Mouse (Mus musculus) MEL (cell line): ENCODE data around the gene Rpn2. TPM values are rescaled to one million over a fixed set of nuclear protein-coding genes. Genes with fewer than 3 reads are reported as not detected.

ENCODE experiments used
- DNase-seq: peaks from one replicate; pipeline ENCODE4 v3.0.0; 2011; ENCODE audit warnings: low read depth, low spot score
- H3K27ac ChIP-seq: 2 replicates; pipeline ENCODE4 v1.5.1; 2012; ENCODE audit warnings: low read depth, mild to moderate bottlenecking, control low read depth, low read length, moderate library complexity; ENCODE audit not compliant: control insufficient read depth
- H3K27me3 ChIP-seq, 2 experiments: fragments of 150-350 bp in 1 of 2; sonication (generic) in 1 of 2; 2 replicates each; pipeline ENCODE4 v1.6.1; 2012; ENCODE audit warnings: low read length in 2 of 2, mild to moderate bottlenecking in 2 of 2, improper control_type of control experiment in 1 of 2, moderate library complexity in 1 of 2; ENCODE audit not compliant: insufficient read depth in 2 of 2, control insufficient read depth in 1 of 2
- H3K36me3 ChIP-seq, 2 experiments: 2 replicates each; pipeline ENCODE4 v1.6.1; 2012 to 2014; ENCODE audit warnings: low read length in 2 of 2, improper control_type of control experiment in 1 of 2, inconsistent platforms in 1 of 2, mild to moderate bottlenecking in 1 of 2; ENCODE audit not compliant: insufficient read depth in 2 of 2, control insufficient read depth in 1 of 2
- H3K4me1 ChIP-seq, 2 experiments: fragments of 150-350 bp in 1 of 2; sonication (generic) in 1 of 2; 2 replicates each; pipeline ENCODE4 v1.6.1; 2012; ENCODE audit warnings: low read length in 2 of 2, improper control_type of control experiment in 1 of 2, mild to moderate bottlenecking in 1 of 2; ENCODE audit not compliant: insufficient read depth in 2 of 2, control insufficient read depth in 1 of 2
- H3K4me3 ChIP-seq, 2 experiments: fragments of 150-350 bp in 1 of 2; sonication (generic) in 1 of 2; 2 replicates each; pipeline ENCODE4 v1.5.1; 2012; ENCODE audit warnings: low read depth in 2 of 2, low read length in 2 of 2, mild to moderate bottlenecking in 2 of 2, moderate library complexity in 2 of 2, control low read depth in 1 of 2, improper control_type of control experiment in 1 of 2; ENCODE audit not compliant: control insufficient read depth in 1 of 2, insufficient read depth in 1 of 2
- H3K79me2 ChIP-seq: 2 replicates; pipeline ENCODE4 v1.6.1; 2012; ENCODE audit warnings: mild to moderate bottlenecking, low read length, moderate library complexity; ENCODE audit not compliant: control insufficient read depth, poor library complexity, insufficient read depth
- H3K9ac ChIP-seq: 2 replicates; pipeline ENCODE4 v1.6.1; 2012; ENCODE audit warnings: low read depth, mild to moderate bottlenecking, control low read depth, low read length, moderate library complexity; ENCODE audit not compliant: control insufficient read depth, poor library complexity, severe bottlenecking
- H3K9me3 ChIP-seq: fragments of 150-350 bp; sonication (generic); replicated peaks from 2 replicates; pipeline ENCODE4 v1.6.1; 2012; ENCODE audit warnings: mild to moderate bottlenecking, low read length, improper control_type of control experiment, moderate library complexity; ENCODE audit not compliant: insufficient read depth
- BHLHE40 ChIP-seq: IDR thresholded peaks from 2 replicates; pipeline ENCODE4 v1.6.1; 2012; ENCODE audit warnings: low read depth, mild to moderate bottlenecking, inconsistent platforms, low read length, improper control_type of control experiment, borderline replicate concordance
- CHD1 ChIP-seq: IDR thresholded peaks from 2 replicates; pipeline ENCODE4 v1.6.1; 2012; ENCODE audit warnings: low read depth, mild to moderate bottlenecking, inconsistent platforms, low read length, improper control_type of control experiment
- CHD2 ChIP-seq: IDR thresholded peaks from 2 replicates; pipeline ENCODE4 v1.6.1; 2011; ENCODE audit warnings: low read length, improper control_type of control experiment
- ELF1 ChIP-seq: IDR thresholded peaks from 2 replicates; pipeline ENCODE4 v1.6.1; 2014; ENCODE audit warnings: low read depth, mild to moderate bottlenecking, inconsistent platforms, low read length, improper control_type of control experiment, moderate library complexity
- ETS1 ChIP-seq: IDR thresholded peaks from 2 replicates; pipeline ENCODE4 v1.6.1; 2012; ENCODE audit warnings: low read depth, mild to moderate bottlenecking, inconsistent platforms, low read length, improper control_type of control experiment, moderate library complexity
- GATA1 ChIP-seq: IDR thresholded peaks from 2 replicates; pipeline ENCODE4 v1.6.1; 2011; ENCODE audit warnings: low read depth, low read length, improper control_type of control experiment
- JUND ChIP-seq: IDR thresholded peaks from 2 replicates; pipeline ENCODE4 v1.6.1; 2011; ENCODE audit warnings: low read depth, mild to moderate bottlenecking, improper control_type of control experiment, low read length
- KAT2A ChIP-seq: conservative IDR thresholded peaks from 2 replicates; pipeline ENCODE4 v1.6.1; 2012; ENCODE audit warnings: low read depth, low read length, improper control_type of control experiment, inconsistent platforms
- MAX ChIP-seq: IDR thresholded peaks from 2 replicates; pipeline ENCODE4 v1.6.1; 2011; ENCODE audit warnings: low read length, improper control_type of control experiment
- MEF2A ChIP-seq: IDR thresholded peaks from 2 replicates; pipeline ENCODE4 v1.6.1; 2014; ENCODE audit warnings: low read depth, mild to moderate bottlenecking, inconsistent platforms, low read length, improper control_type of control experiment; ENCODE audit not compliant: poor library complexity, insufficient replicate concordance, severe bottlenecking; ENCODE audit errors: extremely low read depth
- NRF1 ChIP-seq: IDR thresholded peaks from 2 replicates; pipeline ENCODE4 v1.6.1; 2014; ENCODE audit warnings: low read depth, mild to moderate bottlenecking, inconsistent platforms, low read length, improper control_type of control experiment, moderate library complexity; ENCODE audit not compliant: poor library complexity, insufficient read depth, severe bottlenecking
- POLR2A ChIP-seq, 2 experiments: IDR thresholded peaks; 2 replicates each; pipeline ENCODE4 v1.6.1; 2011 to 2012; ENCODE audit warnings: low read length in 2 of 2, mild to moderate bottlenecking in 2 of 2, control low read depth in 1 of 2, improper control_type of control experiment in 1 of 2, low read depth in 1 of 2, moderate library complexity in 1 of 2; ENCODE audit not compliant: control insufficient read depth in 1 of 2, insufficient read depth in 1 of 2, poor library complexity in 1 of 2
- POLR2AphosphoS2 ChIP-seq: IDR thresholded peaks from 2 replicates; pipeline ENCODE4 v1.6.1; 2011; ENCODE audit warnings: low read length, improper control_type of control experiment
- TBP ChIP-seq: IDR thresholded peaks from 2 replicates; pipeline ENCODE4 v1.8.0; 2011; ENCODE audit warnings: low read depth, low read length, improper control_type of control experiment
- USF1 ChIP-seq: IDR thresholded peaks from 2 replicates; pipeline ENCODE4 v1.6.1; 2014; ENCODE audit warnings: low read depth, mild to moderate bottlenecking, inconsistent platforms, low read length, improper control_type of control experiment, moderate library complexity
- ZMIZ1 ChIP-seq: IDR thresholded peaks from 2 replicates; pipeline ENCODE4 v1.6.1; 2012; ENCODE audit warnings: low read depth, mild to moderate bottlenecking, inconsistent platforms, low read length, improper control_type of control experiment, moderate library complexity
- ZNF384 ChIP-seq: IDR thresholded peaks from 2 replicates; pipeline ENCODE4 v1.6.1; 2012; ENCODE audit warnings: low read depth, mild to moderate bottlenecking, inconsistent platforms, low read length, improper control_type of control experiment
- polyA plus RNA-seq, 2 experiments: library from polyadenylated mRNA; stranded (reverse) in 1 of 2; unstranded in 1 of 2; fragments of >175 nt in 1 of 2; fragments of >200 nt in 1 of 2; gene quantifications; 2 replicates each; pipeline versions ENCODE4 v1.2.1 to v1.2.4; 2012; ENCODE audit warnings: low replicate concordance in 2 of 2, low read depth in 1 of 2; ENCODE audit not compliant: insufficient read length in 2 of 2, insufficient read depth in 1 of 2, missing spikeins in 1 of 2
- total RNA-seq: library from RNA; depleted of rRNA; stranded (reverse); fragments of 300-350 nt; gene quantifications from 2 replicates; pipeline ENCODE4 v1.2.3, GENCODE M21; 2012

Gene Rpn2
- total and polyA plus RNA-seq, 3 experiments = 284 to 316 (median 310) TPM

DNA sequence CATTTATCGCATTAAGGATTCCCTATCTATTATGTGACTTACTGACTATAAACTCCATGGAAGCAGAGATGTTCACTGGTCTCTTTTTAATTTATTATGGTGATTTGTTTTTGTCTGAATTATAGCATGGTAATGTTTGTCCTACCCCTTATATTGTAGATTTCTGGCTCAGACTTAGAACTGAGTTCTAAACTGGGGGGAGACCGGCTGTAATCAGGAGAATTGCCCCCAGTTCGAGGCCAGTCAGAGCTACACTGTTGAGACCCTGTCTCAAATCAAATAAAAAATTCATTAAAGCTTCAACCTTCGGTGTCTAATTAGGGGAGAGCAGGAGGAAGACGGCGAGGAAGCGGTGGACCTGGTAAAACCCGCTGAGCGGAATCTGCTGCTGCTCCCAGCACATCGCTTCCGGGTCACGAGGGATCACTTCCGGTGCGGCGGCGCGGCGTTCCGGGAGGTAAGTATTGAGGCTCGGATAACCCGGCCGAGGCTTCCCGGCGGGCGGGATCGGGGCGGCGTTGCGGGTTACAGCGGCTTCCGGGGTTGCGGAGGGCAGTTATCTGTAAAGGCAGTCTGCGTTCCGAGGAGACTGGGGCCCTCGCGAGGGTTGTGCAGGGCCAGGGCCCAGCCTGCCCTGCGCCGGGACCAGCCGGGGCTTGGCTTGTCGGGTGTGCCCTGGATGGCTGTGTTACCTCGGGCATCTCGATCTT, 88.5 kb downstream of the Rpn2 start, which contains the start of gene Manbal (continued):
- no peak for TF ChIP-seq JUND
- TF ChIP-seq CHD1 = peak; percentile 35; the same call in 1 of the 2 replicates
- no peak for TF ChIP-seq MEF2A
- TF ChIP-seq ZMIZ1 = peak; percentile 59
- peak; percentile 27; the same call in 1 of the 2 replicates for TF ChIP-seq TBP
- no peak for TF ChIP-seq BHLHE40
- peak in 1 of 2 experiments; percentile 68; a peak in 2 of 4 replicates for TF ChIP-seq POLR2A (IDR thresholded peaks at IDR 0.05; ENCODE audit: control insufficient read depth in 1 of 2, insufficient read depth in 1 of 2, low read depth in 1 of 2, low read length in 2 of 2, poor library complexity in 1 of 2)

DNA sequence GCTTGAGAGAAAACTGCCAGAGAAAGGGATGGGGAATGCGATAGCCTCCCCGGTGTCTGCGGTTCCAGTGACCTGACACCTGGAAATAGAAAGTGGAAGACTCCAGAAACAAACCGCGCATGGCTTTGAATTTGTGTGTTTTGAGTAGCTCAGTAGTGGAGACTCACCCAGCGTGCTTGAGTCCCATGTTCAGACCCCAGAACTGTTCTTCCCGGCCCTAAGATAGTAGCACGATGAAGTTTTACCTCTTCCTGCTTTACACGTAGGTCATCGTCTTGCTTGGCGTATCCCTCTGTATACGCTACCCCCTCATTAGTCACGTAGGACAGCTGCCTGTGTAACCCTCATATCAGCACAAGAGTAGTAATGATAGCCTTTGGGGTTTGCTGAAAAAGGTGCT, 89.2 kb downstream of the Rpn2 start:
- H3K79me2 ChIP-seq = peaks cover 20% of the 10 kb centered on the region
- H3K4me3 ChIP-seq = peak overlapping the region; percentile 79 to 85
- H3K27me3 ChIP-seq = no peaks in the 10 kb centered on the region
- H3K4me1 ChIP-seq = peaks cover 0 to 10% of the 10 kb centered on the region in 2 experiments
- H3K27ac ChIP-seq = peak overlapping the region; percentile 91
- H3K9ac ChIP-seq = peak overlapping the region; percentile 83
- peak; percentile 80 for DNase-seq
- peaks cover 0 to 10% of the 10 kb centered on the region in 2 experiments; a peak in 3 of 4 replicates for H3K36me3 ChIP-seq
- TF ChIP-seq ETS1 (peak; percentile 45; the same call in 1 of the 2 replicates), CHD2 (no peak), CHD1 (no peak), GATA1 (peak; percentile 30; the same call in 1 of the 2 replicates), JUND (no peak), USF1 (no peak), MAX (0 out of 2 replicates have a peak, but pooled peaks have one; percentile 12), ZNF384 (peak; percentile 83; the same call in 1 of the 2 replicates), MEF2A (no peak), ELF1 (no peak), KAT2A (no peak), BHLHE40 (no peak), POLR2AphosphoS2 (no peak)
- H3K9me3 ChIP-seq = no peaks in the 10 kb centered on the region

DNA sequence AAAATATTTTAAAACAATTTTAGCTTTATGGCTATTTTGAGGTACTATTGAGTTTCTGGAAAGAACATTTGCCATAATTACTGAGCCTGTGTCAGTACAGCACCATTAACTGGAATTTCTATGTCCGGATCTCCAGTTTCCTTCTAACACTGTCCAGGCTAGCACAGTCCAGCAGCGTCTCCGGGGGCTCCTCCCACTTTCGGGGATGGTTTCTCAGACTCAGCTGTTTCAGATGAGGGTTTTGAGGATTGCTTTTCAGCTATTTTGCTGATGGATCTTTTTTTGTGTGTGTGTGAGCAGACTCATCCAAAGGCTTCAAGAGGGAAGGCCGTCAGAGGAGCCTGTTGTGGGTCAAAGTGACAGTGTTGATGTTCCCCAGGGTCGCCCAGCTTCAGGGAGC, 92.9 kb downstream of the Rpn2 start:
- Histone ChIP-seq H3K79me2 (peaks cover 24% of the 10 kb centered on the region), H3K27me3 (no peaks in the 10 kb centered on the region), H3K9me3 (no peaks in the 10 kb centered on the region), H3K4me3 (no peak overlapping the region), H3K9ac (no peak overlapping the region), H3K36me3 (peaks cover 0 to 5% of the 10 kb centered on the region in 2 experiments; a peak in 3 of 4 replicates), H3K27ac (no peak overlapping the region), H3K4me1 (peaks cover 0 to 5% of the 10 kb centered on the region in 2 experiments; a peak in 1 of 4 replicates)
- DNase-seq = no peak
- TF ChIP-seq POLR2AphosphoS2 (no peak), NRF1 (no peak), POLR2A (IDR thresholded peaks at IDR 0.05; ENCODE audit: control insufficient read depth in 1 of 2, insufficient read depth in 1 of 2, low read depth in 1 of 2, low read length in 2 of 2, poor library complexity in 1 of 2) (no peak)
